Mouse (Mus musculus) ES-E14 (cell line): Measurements from ENCODE around the gene Irf4. TPM values are rescaled to one million over a fixed set of nuclear protein-coding genes. Genes with fewer than 3 reads are reported as not detected.

ENCODE experiments used
- DNase-seq: peaks from one replicate; pipeline ENCODE4 v3.0.0-alpha.2; 2013; ENCODE audit warnings: low read depth, low spot score
- H3K27ac ChIP-seq: 2 replicates; pipeline ENCODE4 v1.5.1; 2012; ENCODE audit warnings: low read depth, mild to moderate bottlenecking, low read length, moderate library complexity, mixed read lengths; ENCODE audit not compliant: poor library complexity, insufficient read depth, severe bottlenecking
- H3K36me3 ChIP-seq: 2 replicates; pipeline ENCODE4 v1.6.1; 2012; ENCODE audit warnings: mild to moderate bottlenecking, low read length, moderate library complexity, mixed read lengths; ENCODE audit not compliant: control insufficient read depth, poor library complexity, insufficient read depth, severe bottlenecking
- H3K4me1 ChIP-seq, 2 experiments: fragments of 150-350 bp in 1 of 2; sonication (generic) in 1 of 2; 2 replicates each; pipeline ENCODE4 v1.6.1; 2012; ENCODE audit warnings: low read length in 2 of 2, mild to moderate bottlenecking in 1 of 2, mixed read lengths in 1 of 2; ENCODE audit not compliant: control insufficient read depth in 2 of 2, insufficient read depth in 2 of 2, poor library complexity in 1 of 2
- H3K4me3 ChIP-seq, 2 experiments: fragments of 150-350 bp in 1 of 2; sonication (generic) in 1 of 2; 2 replicates each; pipeline ENCODE4 v1.5.1; 2012; ENCODE audit warnings: low read length in 2 of 2, low read depth in 1 of 2, mild to moderate bottlenecking in 1 of 2, mixed read lengths in 1 of 2; ENCODE audit not compliant: insufficient read depth in 1 of 2, poor library complexity in 1 of 2, severe bottlenecking in 1 of 2
- H3K9ac ChIP-seq: 2 replicates; pipeline ENCODE4 v1.6.1; 2012; ENCODE audit warnings: low read depth, mild to moderate bottlenecking, low read length, mixed read lengths; ENCODE audit not compliant: poor library complexity, insufficient read depth, severe bottlenecking
- H3K9me3 ChIP-seq: fragments of 150-350 bp; sonication (generic); 2 replicates; pipeline ENCODE4 v1.6.1; 2012; ENCODE audit warnings: low read depth, mild to moderate bottlenecking, low read length; ENCODE audit not compliant: control insufficient read depth, insufficient read depth
- CHD2 ChIP-seq: IDR thresholded peaks from 2 replicates; pipeline ENCODE4 v1.6.1; 2014; ENCODE audit warnings: mild to moderate bottlenecking, low read depth, low read length, inconsistent platforms
- HCFC1 ChIP-seq: IDR thresholded peaks from 2 replicates; pipeline ENCODE4 v1.6.1; 2012; ENCODE audit warnings: low read length, inconsistent platforms, borderline replicate concordance; ENCODE audit not compliant: insufficient read depth
- MAFK ChIP-seq: IDR thresholded peaks from 2 replicates; pipeline ENCODE4 v1.6.1; 2014; ENCODE audit warnings: mild to moderate bottlenecking, low read depth, low read length, inconsistent platforms; ENCODE audit not compliant: insufficient read depth
- ZC3H11A ChIP-seq: IDR thresholded peaks from 2 replicates; pipeline ENCODE4 v1.6.1; 2012; ENCODE audit warnings: low read depth, mild to moderate bottlenecking, inconsistent platforms, low read length, borderline replicate concordance
- ZNF384 ChIP-seq: IDR thresholded peaks from 2 replicates; pipeline ENCODE4 v1.6.1; 2012; ENCODE audit warnings: low read depth, low read length, inconsistent platforms
- in situ Hi-C, 2 experiments: fragments of 600-800 bp; cut with MboI; formaldehyde crosslinking; loops; one replicate each; pipeline ENCODE4 v1.15.1; 2025; ENCODE audit warnings: low sequenced_read_pairs in 2 of 2, inconsistent platforms in 1 of 2; ENCODE audit not compliant: unreplicated experiment in 2 of 2
- total RNA-seq: library from RNA; depleted of rRNA; stranded (reverse); fragments of 300-350 nt; gene quantifications from 2 replicates; pipeline ENCODE4 v1.2.3, GENCODE M21; 2012; rRNA removed

Irf4 gene
- total RNA-seq, 1 experiment, result 0.45 TPM

DNA sequence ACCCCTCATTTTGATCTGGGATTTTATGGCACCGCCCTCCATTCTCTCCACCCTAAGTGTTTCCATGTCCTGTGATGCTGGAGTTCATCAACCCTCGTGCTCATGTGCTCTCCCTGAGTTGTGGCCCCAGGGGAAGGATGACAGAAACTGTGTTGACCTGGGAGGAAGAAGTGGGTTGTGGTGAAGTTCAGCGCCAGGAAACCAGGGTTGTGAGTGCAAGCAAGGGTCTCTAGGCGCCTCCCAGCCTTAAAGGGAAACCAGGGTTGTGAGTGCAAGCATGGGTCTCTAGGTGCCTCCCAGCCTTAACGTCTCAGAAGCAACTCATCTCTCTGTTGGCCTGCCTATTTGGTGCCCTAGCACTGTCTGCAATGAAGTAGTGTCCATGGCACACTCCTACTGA is 64.4 kb downstream of the Irf4 start:
- in situ Hi-C loops, result no loop called here

DNA sequence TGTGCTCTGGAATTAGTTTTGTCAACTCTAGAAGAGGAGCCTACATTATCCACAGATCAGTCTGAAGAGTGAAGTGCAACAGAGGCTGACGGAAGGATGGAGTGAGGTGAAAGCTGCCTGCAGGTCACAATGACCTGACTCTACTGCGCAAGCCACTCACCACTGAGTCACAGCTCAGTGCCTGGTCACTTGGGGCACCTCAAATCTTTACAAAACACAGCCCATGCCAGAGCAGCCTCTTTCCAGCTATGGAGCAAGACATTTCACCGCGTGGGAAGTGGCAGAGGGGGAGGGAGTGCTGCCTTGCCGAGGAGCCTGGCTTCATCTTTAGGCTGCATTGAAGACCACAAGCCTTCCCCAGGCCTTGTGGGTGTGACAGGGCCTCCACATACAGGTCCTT is 65.2 kb downstream of the Irf4 start:
- no peak overlapping the region for H3K27ac ChIP-seq
- DNase-seq, result no peak
- no peak overlapping the region for H3K4me3 ChIP-seq
- H3K9me3 ChIP-seq, result no peaks in the 10 kb centered on the region
- TF ChIP-seq ZNF384, result no peak
- no peak for TF ChIP-seq HCFC1
- TF ChIP-seq CHD2, result no peak
- no peak for TF ChIP-seq MAFK
- TF ChIP-seq ZC3H11A, result no peak
- no peak overlapping the region for H3K9ac ChIP-seq
- H3K36me3 ChIP-seq, result peaks cover 7% of the 10 kb centered on the region; the same call in 1 of the 2 replicates
- H3K4me1 ChIP-seq, result no peaks in the 10 kb centered on the region
- in situ Hi-C loops, result no loop called here

More for the DNA sequence above, 64.4 kb downstream of the Irf4 start:
- no peaks in the 10 kb centered on the region for H3K4me1 ChIP-seq
- no peak overlapping the region for H3K27ac ChIP-seq
- no peak for TF ChIP-seq CHD2
- no peak for TF ChIP-seq ZC3H11A
- no peak for TF ChIP-seq HCFC1
- no peak for TF ChIP-seq ZNF384
- no peak for TF ChIP-seq MAFK
- H3K36me3 ChIP-seq, result peaks cover 5% of the 10 kb centered on the region; the same call in 1 of the 2 replicates
- DNase-seq, result no peak
- H3K9ac ChIP-seq, result no peak overlapping the region
- H3K9me3 ChIP-seq, result no peaks in the 10 kb centered on the region
- H3K4me3 ChIP-seq, result no peak overlapping the region

Other genes starting within 250 kb of the Irf4 start
- gene Uqcrfs1, start 203.9 kb upstream of the Irf4 start, total RNA-seq, result 73.5 and 104 TPM in 2 replicates
- gene Dusp22, start 89.2 kb upstream of the Irf4 start, total RNA-seq, result 5.7 and 6.9 TPM in 2 replicates
- 4.5 and 4.8 TPM in 2 replicates for gene Hus1b, start 198.5 kb downstream of the Irf4 start, total RNA-seq
- 22.4 and 22.8 TPM in 2 replicates for gene Exoc2, start 224.9 kb downstream of the Irf4 start, total RNA-seq
- gene Gm5447, start 225.0 kb downstream of the Irf4 start, total RNA-seq, result 0.11 TPM in 1 of 2 replicates, not detected in the other